Mouse (Mus musculus) midbrain, postnatal 0 days (tissue): ENCODE data around the gene Cacna2d1. TPM values are rescaled to one million over a fixed set of nuclear protein-coding genes. Genes with fewer than 3 reads are reported as not detected.

Experiments
- ATAC-seq: fragments of 200-750 bp; cut with Nextera tagmentation; 2 replicates; pipeline ENCODE4 v1.8.0; 2017; ENCODE audit warnings: moderate number of reproducible peaks, mild to moderate bottlenecking, moderate TSS enrichment, moderate library complexity; ENCODE audit not compliant: low FRiP score
- DNase-seq: peaks from one replicate; pipeline ENCODE4 v3.0.0-alpha.2; 2015; ENCODE audit warnings: low spot score
- H3K27ac ChIP-seq: fragments of 300-500 bp; sonication (generic); 2 replicates; pipeline ENCODE4 v1.5.1; 2014; ENCODE audit warnings: low read depth, mild to moderate bottlenecking, low read length, mixed read lengths
- H3K27me3 ChIP-seq: fragments of 300-500 bp; sonication (generic); 2 replicates; pipeline ENCODE4 v1.6.1; 2014; ENCODE audit warnings: low read length, control low read depth, mixed read lengths; ENCODE audit not compliant: insufficient read depth
- H3K36me3 ChIP-seq: fragments of 300-500 bp; sonication (generic); 2 replicates; pipeline ENCODE4 v1.6.1; 2014; ENCODE audit warnings: low read length, control low read depth, mixed read lengths; ENCODE audit not compliant: insufficient read depth
- H3K4me1 ChIP-seq: fragments of 300-500 bp; sonication (generic); 2 replicates; pipeline ENCODE4 v1.6.1; 2014; ENCODE audit warnings: mild to moderate bottlenecking, control low read depth, antibody characterized with exemption, low read length, mixed read lengths; ENCODE audit not compliant: insufficient read depth
- H3K4me2 ChIP-seq: fragments of 300-500 bp; sonication (generic); 2 replicates; pipeline ENCODE4 v1.6.1; 2014; ENCODE audit warnings: low read depth, mild to moderate bottlenecking, low read length, mixed read lengths; ENCODE audit not compliant: poor library complexity, severe bottlenecking
- H3K4me3 ChIP-seq: fragments of 300-500 bp; sonication (generic); 2 replicates; pipeline ENCODE4 v1.5.1; 2014; ENCODE audit warnings: low read depth, mild to moderate bottlenecking, low read length, moderate library complexity
- H3K9ac ChIP-seq: fragments of 300-500 bp; sonication (generic); replicated peaks from 2 replicates; pipeline ENCODE4 v1.6.1; 2014; ENCODE audit warnings: mild to moderate bottlenecking, low read length, moderate library complexity, mixed read lengths; ENCODE audit not compliant: poor library complexity, severe bottlenecking
- H3K9me3 ChIP-seq: fragments of 300-500 bp; sonication (generic); 2 replicates; pipeline ENCODE4 v1.6.1; 2016; ENCODE audit warnings: low read length, control low read depth
- CTCF ChIP-seq: IDR thresholded peaks from 2 replicates; pipeline ENCODE4 v1.5.1; 2016; ENCODE audit warnings: antibody characterized with exemption, mild to moderate bottlenecking
- WGBS: fragments of 180-500 bp; shearing (Covaris S2); extraction: QIAGEN DNeasy Blood & Tissue Kit; methylation state at CpG from one replicate; pipeline ENCODE4 v1.1.7; 2014; 5-methylcytosine and 5-hydroxymethylcytosine counted together
- polyA plus RNA-seq: library from polyadenylated mRNA; unstranded; fragments of >200 nt; fragmentation: Nextera tagmentation; extraction: Ambion mirVana; gene quantifications from 2 replicates; pipeline ENCODE4 v1.2.1, GENCODE M21; 2015
- total RNA-seq: library from RNA; depleted of rRNA; stranded (reverse); fragments of >200 nt; gene quantifications from 2 replicates; pipeline ENCODE4 v1.2.3, GENCODE M21; 2014; rRNA removed

Gene Cacna2d1
- total and polyA plus RNA-seq, 2 experiments from 2014 or later = 43.3 to 77.8 TPM

- TF ChIP-seq CTCF = no peak
- no peak for ATAC-seq
- DNase-seq = no peak
Observed at GRCm38 (mm10) chr5:16414693-16415092, 480.2 kb downstream of the Cacna2d1 start.

GRCm38 (mm10) chr5:16417996-16418395, 483.5 kb downstream of the Cacna2d1 start:
- WGBS = 84% methylated on average over 1 of the region's 1 CpGs
- H3K9ac ChIP-seq = no peak overlapping the region
- no peaks in the 10 kb centered on the region for H3K9me3 ChIP-seq
- DNase-seq (peak; percentile 0), ATAC-seq (no peak)
- H3K36me3 ChIP-seq = no peaks in the 10 kb centered on the region
- no peak for TF ChIP-seq CTCF
- no peaks in the 10 kb centered on the region for H3K27me3 ChIP-seq
- H3K4me3 ChIP-seq = no peak overlapping the region
- no peak overlapping the region for H3K27ac ChIP-seq
- H3K4me2 ChIP-seq = no peak overlapping the region
- H3K4me1 ChIP-seq = no peaks in the 10 kb centered on the region

More at GRCm38 (mm10) chr5:16414693-16415092, 480.2 kb downstream of the Cacna2d1 start:
- H3K36me3 ChIP-seq = no peaks in the 10 kb centered on the region
- no peaks in the 10 kb centered on the region for H3K27me3 ChIP-seq
- no peak overlapping the region for H3K4me2 ChIP-seq
- H3K27ac ChIP-seq = no peak overlapping the region
- no peaks in the 10 kb centered on the region for H3K9me3 ChIP-seq
- no peak overlapping the region for H3K9ac ChIP-seq
- H3K4me3 ChIP-seq = no peak overlapping the region
- H3K4me1 ChIP-seq = no peaks in the 10 kb centered on the region

- no peak for TF ChIP-seq CTCF
- DNase-seq = no peak
Observed at GRCm38 (mm10) chr5:16418504-16418903, 484.0 kb downstream of the Cacna2d1 start.

More at GRCm38 (mm10) chr5:16418504-16418903, 484.0 kb downstream of the Cacna2d1 start:
- WGBS = 86% methylated on average over 3 of the region's 3 CpGs
- Histone ChIP-seq H3K27ac (no peak overlapping the region), H3K9ac (no peak overlapping the region), H3K4me1 (no peaks in the 10 kb centered on the region), H3K27me3 (no peaks in the 10 kb centered on the region), H3K9me3 (no peaks in the 10 kb centered on the region), H3K4me2 (no peak overlapping the region), H3K4me3 (no peak overlapping the region), H3K36me3 (no peaks in the 10 kb centered on the region)
- no peak for ATAC-seq

Other genes with a start within 250 kb of the Cacna2d1 start
- not detected in 2 replicates for gene Speer4c, start 220.4 kb upstream of the Cacna2d1 start, total RNA-seq
- 0.20 TPM in 1 of 2 replicates, not detected in the other for gene Speer4c, start 220.4 kb upstream of the Cacna2d1 start, polyA plus RNA-seq